ENCODE assay signal across 9 mouse cellular contexts in the genomic region with DNA sequence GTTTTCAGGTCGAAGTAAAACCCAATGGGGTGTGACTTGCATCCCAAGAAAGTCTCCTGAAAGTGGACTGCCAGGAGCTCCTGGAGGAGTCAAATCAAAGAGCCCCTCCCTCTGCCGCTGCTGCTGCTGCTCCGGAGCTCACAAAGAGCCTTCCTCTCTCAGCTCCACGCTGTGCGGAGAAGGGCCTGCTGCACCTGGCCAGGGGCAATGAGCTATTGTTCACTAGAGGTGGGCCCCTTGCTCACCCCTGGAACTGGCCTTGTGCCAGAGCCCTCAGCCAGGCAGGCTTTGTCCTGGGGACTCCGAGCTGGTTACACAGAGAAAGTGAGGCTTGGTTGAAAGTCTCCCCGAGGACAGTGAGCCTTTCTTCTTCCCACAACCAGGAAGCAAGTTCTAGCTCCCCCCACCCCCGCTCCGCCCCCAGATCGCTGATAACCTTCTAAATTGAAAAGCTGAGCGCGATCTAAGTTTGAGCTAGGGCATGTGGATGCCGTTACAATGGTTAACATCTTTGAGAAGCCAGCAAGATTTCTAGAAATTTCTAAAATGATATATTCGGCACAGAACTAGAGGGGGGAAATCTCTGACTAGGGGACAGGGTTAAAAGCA.
DNase-seq lines count a peak whose midpoint lies in the region; ATAC-seq lines count a peak whose summit lies in the region.
"Had no signal": no experiment of that assay in that cellular context is flagged by ENCODE, and none has a peak within 500 bp of the region (broad histone marks: within the 10 kb centered on the region; RNA-seq: fewer than 3 reads in every experiment).

No protein-coding gene starts in this region.

- ATAC-seq in hindbrain, embryonic 12.5 days (ENCODE audit: low FRiP score) = peak; percentile 75
- no peak for ATAC-seq in liver, embryonic 12.5 days
- ATAC-seq in stomach, embryonic 16.5 days (ENCODE audit: insufficient read depth, low FRiP score) = peak; percentile 78; the same call in 1 of the 2 replicates

- H3K4me3 ChIP-seq in hindbrain, embryonic 12.5 days = peak overlapping the region; percentile 10; the same call in 1 of the 2 replicates
- H3K4me3 ChIP-seq in liver, embryonic 12.5 days = no peak overlapping the region
- peak overlapping the region; percentile 22 for H3K4me3 ChIP-seq in stomach, embryonic 16.5 days (replicated peaks; ENCODE audit: low read length)

- peak overlapping the region; percentile 4; the same call in 1 of the 2 replicates for H3K9ac ChIP-seq in hindbrain, embryonic 12.5 days
- H3K9ac ChIP-seq in liver, embryonic 12.5 days = no peak overlapping the region
- peak overlapping the region; percentile 46 for H3K9ac ChIP-seq in stomach, embryonic 16.5 days (ENCODE audit: low read length)

- DNase-seq in gastrocnemius, postnatal 10 days = peak; percentile 15
- DNase-seq in gastrocnemius, postnatal 14 days = no peak
- DNase-seq in ZHBTc4 (ENCODE audit: low read depth, low spot score) = peak; percentile 77
- DNase-seq in spleen, adult 18-20 months = no peak
- no peak for DNase-seq in layer of hippocampus, adult 9-11 months

- no peaks in the 10 kb centered on the region for H3K36me3 ChIP-seq in hindbrain, embryonic 12.5 days
- no peaks in the 10 kb centered on the region for H3K36me3 ChIP-seq in liver, embryonic 12.5 days
- H3K36me3 ChIP-seq in stomach, embryonic 16.5 days (ENCODE audit: control insufficient read depth, insufficient read depth, low read length) = no peaks in the 10 kb centered on the region
- H3K36me3 ChIP-seq: G1E had no signal

- H3K4me2 ChIP-seq in hindbrain, embryonic 12.5 days (replicated peaks) = peak overlapping the region; percentile 61
- peak overlapping the region; percentile 42; the same call in 1 of the 2 replicates for H3K4me2 ChIP-seq in liver, embryonic 12.5 days
- H3K4me2 ChIP-seq in stomach, embryonic 16.5 days (ENCODE audit: low read depth, low read length) = peak overlapping the region; percentile 48

- 9% methylated on average over 14 of the region's 14 CpGs for WGBS in hindbrain, embryonic 12.5 days
- 14% methylated on average over 14 of the region's 14 CpGs for WGBS in liver, embryonic 12.5 days (ENCODE audit: insufficient replicate concordance)
- 19% methylated on average over 14 of the region's 14 CpGs for WGBS in stomach, embryonic 16.5 days

- H3K27me3 ChIP-seq in hindbrain, embryonic 12.5 days = no peaks in the 10 kb centered on the region; the same call in 1 of the 2 replicates
- peaks cover 22% of the 10 kb centered on the region for H3K27me3 ChIP-seq in liver, embryonic 12.5 days (replicated peaks)
- H3K27me3 ChIP-seq in stomach, embryonic 16.5 days (ENCODE audit: control insufficient read depth, insufficient read depth, low read length) = 0 out of 2 replicates have a peak, but pooled peaks cover 2% of the 10 kb centered on the region

- peaks cover 18% of the 10 kb centered on the region for H3K4me1 ChIP-seq in hindbrain, embryonic 12.5 days
- peaks cover 5% of the 10 kb centered on the region; the same call in 1 of the 2 replicates for H3K4me1 ChIP-seq in liver, embryonic 12.5 days
- H3K4me1 ChIP-seq in stomach, embryonic 16.5 days (ENCODE audit: control insufficient read depth, insufficient read depth, low read length) = peaks cover 13% of the 10 kb centered on the region; the same call in 1 of the 2 replicates

- no peaks in the 10 kb centered on the region for H3K9me3 ChIP-seq in hindbrain, embryonic 12.5 days (replicated peaks)
- H3K9me3 ChIP-seq in liver, embryonic 12.5 days (replicated peaks) = no peaks in the 10 kb centered on the region
- H3K9me3 ChIP-seq in stomach, embryonic 16.5 days (replicated peaks; ENCODE audit: control insufficient read depth, low read length) = no peaks in the 10 kb centered on the region
- H3K9me3 ChIP-seq: G1E had no signal

- H3K27ac ChIP-seq in hindbrain, embryonic 12.5 days = peak overlapping the region; percentile 92; the same call in 1 of the 2 replicates
- no peak overlapping the region for H3K27ac ChIP-seq in liver, embryonic 12.5 days
- H3K27ac ChIP-seq in stomach, embryonic 16.5 days (ENCODE audit: low read length) = no peak overlapping the region

- intact Hi-C loops in gastrocnemius, postnatal 14 days (cut with DNase I; ENCODE audit: low total_unique reads) = loop anchor here (10.0 kb wide), 1 partner anchor 415 kb away; no protein-coding TSS in a partner anchor

Comparison
In these comparisons a context has a peak if more than half of its experiments do, and no peak if none do; other contexts are left out.
1. DNase-seq: peak in gastrocnemius, postnatal 10 days (single experiment) and ZHBTc4 (single experiment); none in gastrocnemius, postnatal 14 days (single experiment), spleen, adult 18-20 months (0 of 2) and layer of hippocampus, adult 9-11 months (single experiment).
2. Peak in every context shown above with its lines, with median percentiles within 50 percentile points of each other: H3K4me2 ChIP-seq.